Mouse (Mus musculus) CH12.LX (cell line): ENCODE measurements around the gene Tex12. TPM values are rescaled to one million over a fixed set of nuclear protein-coding genes. Genes with fewer than 3 reads are reported as not detected.
A peak's percentile ranks its signal among the peaks of the same experiment; 100 is the strongest.

ENCODE experiments used
- DNase-seq: peaks from one replicate; pipeline ENCODE4 v3.0.0-alpha.2; 2013; ENCODE audit errors: extremely low read depth
- H3K27ac ChIP-seq: 2 replicates; pipeline ENCODE4 v1.5.1; 2012; ENCODE audit warnings: low read depth, mild to moderate bottlenecking, control low read depth, moderate library complexity; ENCODE audit not compliant: insufficient read depth
- H3K27me3 ChIP-seq: replicated peaks from 2 replicates; pipeline ENCODE3; 2012; ENCODE audit warnings: inconsistent platforms
- H3K36me3 ChIP-seq, 2 experiments: replicated peaks in 1 of 2; 2 replicates each; pipeline versions ENCODE3 to v1.6.1; 2012; ENCODE audit warnings: inconsistent platforms in 1 of 2, low read length in 1 of 2, mild to moderate bottlenecking in 1 of 2, mixed read lengths in 1 of 2, moderate library complexity in 1 of 2; ENCODE audit not compliant: control insufficient read depth in 1 of 2, insufficient read depth in 1 of 2
- H3K4me1 ChIP-seq, 2 experiments: 2 replicates each; pipeline ENCODE4 v1.6.1; 2012; ENCODE audit warnings: inconsistent platforms in 1 of 2, moderate library complexity in 1 of 2; ENCODE audit not compliant: insufficient read depth in 2 of 2, control insufficient read depth in 1 of 2
- H3K4me2 ChIP-seq: 2 replicates; pipeline ENCODE4 v1.6.1; 2012; ENCODE audit warnings: low read depth, mild to moderate bottlenecking, control low read depth; ENCODE audit not compliant: poor library complexity, insufficient read depth, severe bottlenecking
- H3K4me3 ChIP-seq, 3 experiments: fragments of 150-350 bp in 1 of 3; sonication (generic) in 1 of 3; replicated peaks in 1 of 3; 2 replicates each; pipeline versions ENCODE3 to v1.5.1; 2011 to 2012; ENCODE audit warnings: low read depth in 2 of 3, low read length in 2 of 3, mild to moderate bottlenecking in 2 of 3, moderate library complexity in 2 of 3, control low read depth in 1 of 3, improper control_type of control experiment in 1 of 3, inconsistent platforms in 1 of 3, mixed read lengths in 1 of 3; ENCODE audit not compliant: poor library complexity in 1 of 3
- H3K79me2 ChIP-seq: replicated peaks from 2 replicates; pipeline ENCODE4 v1.6.1; 2012; ENCODE audit warnings: mild to moderate bottlenecking, moderate library complexity; ENCODE audit not compliant: control insufficient read depth, poor library complexity, insufficient read depth, severe bottlenecking; ENCODE audit errors: extremely low read depth
- H3K9ac ChIP-seq: 2 replicates; pipeline ENCODE4 v1.6.1; 2012; ENCODE audit warnings: low read depth, mild to moderate bottlenecking, control low read depth, moderate library complexity; ENCODE audit not compliant: insufficient read depth
- H3K9me3 ChIP-seq: replicated peaks from 2 replicates; pipeline ENCODE3; 2012; ENCODE audit warnings: low read length, inconsistent platforms, mixed read lengths
- BHLHE40 ChIP-seq: IDR thresholded peaks from 2 replicates; pipeline ENCODE4 v1.6.1; 2011; ENCODE audit warnings: mild to moderate bottlenecking, low read depth, low read length, improper control_type of control experiment
- CHD1 ChIP-seq: IDR thresholded peaks from 2 replicates; pipeline ENCODE4 v1.6.1; 2012; ENCODE audit warnings: low read depth, low read length, improper control_type of control experiment, inconsistent platforms
- CTCF ChIP-seq, 2 experiments: IDR thresholded peaks in 1 of 2; conservative IDR thresholded peaks in 1 of 2; 2 replicates each; pipeline ENCODE4 v1.5.1; 2011 to 2012; ENCODE audit warnings: low read depth in 2 of 2, low read length in 2 of 2, improper control_type of control experiment in 1 of 2, inconsistent platforms in 1 of 2, mild to moderate bottlenecking in 1 of 2, moderate library complexity in 1 of 2
- EP300 ChIP-seq: IDR thresholded peaks from 2 replicates; pipeline ENCODE4 v1.6.1; 2011; ENCODE audit warnings: low read length, improper control_type of control experiment
- ETS1 ChIP-seq: conservative IDR thresholded peaks from 2 replicates; pipeline ENCODE4 v1.6.1; 2012; ENCODE audit warnings: low read depth, mild to moderate bottlenecking, inconsistent platforms, low read length, improper control_type of control experiment, moderate library complexity
- GABPA ChIP-seq: IDR thresholded peaks from 2 replicates; pipeline ENCODE4 v1.6.1; 2012; ENCODE audit warnings: low read depth, low read length, improper control_type of control experiment, inconsistent platforms; ENCODE audit not compliant: insufficient replicate concordance
- IRF4 ChIP-seq: IDR thresholded peaks from 2 replicates; pipeline ENCODE4 v1.6.1; 2014; ENCODE audit warnings: low read depth, mild to moderate bottlenecking, inconsistent platforms, low read length, improper control_type of control experiment
- MAFK ChIP-seq: IDR thresholded peaks from 2 replicates; pipeline ENCODE4 v1.6.1; 2011; ENCODE audit warnings: low read length, improper control_type of control experiment; ENCODE audit not compliant: insufficient replicate concordance
- MEF2A ChIP-seq: IDR thresholded peaks from 2 replicates; pipeline ENCODE4 v1.6.1; 2014; ENCODE audit warnings: low read depth, mild to moderate bottlenecking, inconsistent platforms, low read length, improper control_type of control experiment, borderline replicate concordance
- PAX5 ChIP-seq: IDR thresholded peaks from 2 replicates; pipeline ENCODE4 v1.6.1; 2012; ENCODE audit warnings: low read length, inconsistent platforms, mixed read lengths
- POLR2AphosphoS2 ChIP-seq: IDR thresholded peaks from 2 replicates; pipeline ENCODE4 v1.6.1; 2011; ENCODE audit warnings: low read depth, low read length, improper control_type of control experiment
- RAD21 ChIP-seq: IDR thresholded peaks from 2 replicates; pipeline ENCODE4 v1.6.1; 2011; ENCODE audit warnings: low read depth, mild to moderate bottlenecking, low read length, improper control_type of control experiment, moderate library complexity
- SIN3A ChIP-seq: IDR thresholded peaks from 2 replicates; pipeline ENCODE4 v1.6.1; 2012; ENCODE audit warnings: low read length, improper control_type of control experiment, inconsistent platforms
- SMC3 ChIP-seq: IDR thresholded peaks from 2 replicates; pipeline ENCODE4 v1.6.1; 2011; ENCODE audit warnings: low read depth, low read length, improper control_type of control experiment
- TCF12 ChIP-seq: IDR thresholded peaks from 2 replicates; pipeline ENCODE4 v1.6.1; 2014; ENCODE audit warnings: low read depth, mild to moderate bottlenecking, inconsistent platforms, low read length, improper control_type of control experiment
- USF2 ChIP-seq: conservative IDR thresholded peaks from 2 replicates; pipeline ENCODE4 v1.6.1; 2011; ENCODE audit warnings: low read depth, low read length, improper control_type of control experiment
- ZMIZ1 ChIP-seq: IDR thresholded peaks from 2 replicates; pipeline ENCODE4 v1.6.1; 2012; ENCODE audit warnings: low read depth, mild to moderate bottlenecking, inconsistent platforms, low read length, improper control_type of control experiment
- dilution Hi-C: fragments of 300-500 bp; cut with MboI; formaldehyde crosslinking; loops from 2 replicates; pipeline ENCODE4 v1.14.3; 2020; ENCODE audit warnings: low sequenced_read_pairs; ENCODE audit not compliant: extremely low pct_unique_long_range_greater_than_20kb, extremely low pct_ligation_motif_present
- in situ Hi-C: fragments of 300-500 bp; cut with MboI; formaldehyde crosslinking; loops from 3 replicates; pipeline ENCODE4 v1.14.3; 2019; ENCODE audit warnings: low sequenced_read_pairs, low pct_ligation_motif_present, low pct_unique_long_range_greater_than_20kb, mixed read lengths
- polyA plus RNA-seq: library from polyadenylated mRNA; unstranded; fragments of >175 nt; gene quantifications from 2 replicates; pipeline ENCODE4 v1.2.1, GENCODE M21; 2012; ENCODE audit warnings: low read depth; ENCODE audit not compliant: insufficient read length
- total RNA-seq, 2 experiments: library from RNA; depleted of rRNA; stranded (reverse); fragments of 300-350 nt in 1 of 2; fragments of >200 nt in 1 of 2; gene quantifications; 2 replicates each; pipeline ENCODE4 v1.2.3; 2012 to 2014

Tex12 gene
- total and polyA plus RNA-seq, 3 experiments = not detected

DNA sequence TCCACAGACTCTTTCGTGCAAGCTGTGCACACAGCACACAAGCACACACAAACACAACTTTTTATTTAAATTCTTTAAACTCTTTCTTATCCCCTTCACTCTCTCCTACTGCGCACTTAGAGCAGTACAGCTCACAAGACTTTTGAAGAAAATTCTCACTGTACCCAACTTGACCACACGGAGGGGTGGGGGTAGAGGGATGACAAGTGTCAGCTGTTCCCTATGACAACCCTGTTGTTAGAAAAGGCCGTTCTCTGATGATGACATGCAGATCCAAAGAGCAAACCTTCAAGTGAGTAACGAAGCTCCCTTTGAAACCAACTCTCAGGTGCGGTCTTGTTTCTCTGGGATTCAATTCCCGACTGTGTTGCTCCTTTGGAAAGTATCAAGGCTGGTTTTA lies 33.3 kb downstream of the Tex12 start:
- DNase-seq = peak; percentile 43
- Histone ChIP-seq H3K4me3 (peak overlapping the region; percentile 54 to 97 (median 80)), H3K27ac (no peak overlapping the region), H3K9me3 (no peaks in the 10 kb centered on the region), H3K4me2 (peak overlapping the region; percentile 66), H3K9ac (peak overlapping the region; percentile 85), H3K79me2 (no peaks in the 10 kb centered on the region), H3K27me3 (no peaks in the 10 kb centered on the region), H3K36me3 (peaks cover 14 to 28% of the 10 kb centered on the region in 2 experiments), H3K4me1 (peaks cover 12 to 53% of the 10 kb centered on the region in 2 experiments)
- dilution Hi-C loops = no loop called here
- 0 out of 2 replicates have a peak, but pooled peaks have one; percentile 10 for TF ChIP-seq POLR2AphosphoS2
- no peak for TF ChIP-seq PAX5
- no peak for TF ChIP-seq GABPA
- TF ChIP-seq IRF4 = 0 out of 2 replicates have a peak, but pooled peaks have one; percentile 18
- no peak for TF ChIP-seq ZMIZ1
- peak; percentile 43; the same call in 1 of the 2 replicates for TF ChIP-seq BHLHE40
- 0 out of 2 replicates have a peak, but pooled peaks have one; percentile 25 for TF ChIP-seq MEF2A
- TF ChIP-seq RAD21 = no peak
- TF ChIP-seq CTCF (conservative IDR thresholded peaks at IDR 0.05 in 1 of 2, IDR thresholded peaks at IDR 0.05 in 1 of 2; ENCODE audit: low read depth in 2 of 2, low read length in 2 of 2) = no peak
- peak; percentile 71; the same call in 1 of the 2 replicates for TF ChIP-seq SIN3A
- TF ChIP-seq CHD1 = peak; percentile 59; the same call in 1 of the 2 replicates
- TF ChIP-seq TCF12 = no peak
- in situ Hi-C loops = loop anchor here (5.0 to 25.0 kb wide), 3 partner anchors 61 to 991 kb away; no protein-coding TSS in a partner anchor

DNA sequence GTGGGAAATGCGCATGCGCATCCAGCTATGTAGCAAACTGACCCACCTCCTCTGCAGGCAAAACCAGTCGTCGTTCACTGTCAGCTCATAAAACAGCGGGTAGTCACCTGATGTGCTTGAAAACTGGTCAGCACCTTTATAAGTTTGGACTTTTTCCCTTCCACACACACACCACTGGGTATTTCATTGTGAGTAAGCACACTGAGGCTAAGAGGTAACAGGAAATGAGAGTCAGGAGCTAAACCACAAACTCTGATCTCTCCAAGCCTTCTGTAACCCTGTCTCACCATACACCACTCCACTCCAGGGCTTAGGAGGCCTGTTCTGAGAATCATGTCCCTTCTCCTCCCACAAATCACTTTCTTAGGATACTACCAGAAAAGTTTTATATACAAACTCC lies 35.5 kb downstream of the Tex12 start:
- H3K4me1 ChIP-seq = peaks cover 14 to 46% of the 10 kb centered on the region in 2 experiments
- H3K4me3 ChIP-seq = no peak overlapping the region
- H3K27me3 ChIP-seq = no peaks in the 10 kb centered on the region
- dilution Hi-C loops (no loop called here), in situ Hi-C loops (loop anchor here (5.0 to 25.0 kb wide), 3 partner anchors 58 to 988 kb away; no protein-coding TSS in a partner anchor)
- no peaks in the 10 kb centered on the region for H3K79me2 ChIP-seq
- H3K4me2 ChIP-seq = no peak overlapping the region
- H3K27ac ChIP-seq = no peak overlapping the region
- DNase-seq = peak; percentile 37
- TF ChIP-seq BHLHE40 = peak; percentile 80
- TF ChIP-seq MAFK = no peak
- TF ChIP-seq ETS1 = peak; percentile 54
- TF ChIP-seq IRF4 = peak; percentile 56; the same call in 1 of the 2 replicates
- TF ChIP-seq EP300 = peak; percentile 44; the same call in 1 of the 2 replicates
- TF ChIP-seq GABPA = no peak
- no peak for TF ChIP-seq USF2
- TF ChIP-seq SMC3 = no peak
- H3K9ac ChIP-seq = no peak overlapping the region
- H3K36me3 ChIP-seq = peaks cover 17 to 45% of the 10 kb centered on the region in 2 experiments
- H3K9me3 ChIP-seq = no peaks in the 10 kb centered on the region
